Mouse (Mus musculus) urinary bladder, adult 2 months (tissue): ENCODE results near the gene Ghrh. TPM values are rescaled to one million over a fixed set of nuclear protein-coding genes. Genes with fewer than 3 reads are reported as not detected.
"Not testable (repeated sequence)": the region's sequence is repeated elsewhere in the genome, so short reads cannot be mapped to it uniquely, and the experiment has no call there.

Experiments
- DNase-seq: peaks from one replicate; pipeline ENCODE4 v3.0.0; 2022; ENCODE audit warnings: low spot score
- polyA plus RNA-seq: library from polyadenylated mRNA; depleted of rRNA; stranded (reverse); fragments of >200 nt; gene quantifications from 2 replicates; pipeline ENCODE4 v1.2.3, GENCODE M21; 2012; rRNA removed

The Ghrh gene
- polyA plus RNA-seq: not detected in 2 replicates

DNA sequence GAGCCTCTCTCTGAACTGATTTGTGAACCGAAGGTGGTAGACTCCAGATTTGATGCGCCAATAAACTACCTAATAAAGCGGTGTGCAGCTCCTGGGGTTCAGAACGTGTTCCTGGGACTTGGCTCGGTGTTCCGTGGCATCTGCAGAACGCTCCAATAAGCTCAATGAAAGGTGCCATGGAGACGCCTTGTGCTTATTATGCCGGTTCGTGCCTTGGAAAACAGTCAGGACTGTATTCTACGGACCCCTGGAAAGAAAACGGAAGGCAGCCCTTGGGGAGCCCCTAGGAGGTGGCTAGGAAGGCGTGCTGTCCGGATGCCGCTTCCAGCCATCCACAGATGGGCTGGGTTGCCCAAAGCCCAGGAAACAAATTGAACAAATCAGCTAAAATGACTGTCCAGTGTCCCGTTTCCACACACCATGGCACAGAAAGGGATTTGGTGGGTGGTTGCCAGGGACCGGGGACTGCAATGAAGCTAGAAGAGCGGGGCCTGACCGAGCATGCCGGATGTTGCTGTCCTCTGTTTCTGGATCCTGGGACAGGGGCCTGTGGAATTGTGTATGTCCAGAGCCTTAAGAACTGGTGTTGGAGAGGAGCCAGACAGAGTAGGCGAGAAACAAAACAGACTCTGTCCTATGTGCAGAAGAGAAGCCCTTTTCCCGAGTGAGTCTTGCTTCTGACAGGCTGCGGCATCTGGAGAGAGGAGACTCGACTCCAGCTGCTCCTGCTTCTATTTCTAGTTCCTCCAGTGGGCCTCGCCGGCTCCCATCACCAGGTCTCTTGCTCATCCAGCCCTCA lies at the start of gene Ghrh:
TSS of gene Ghrh (minus strand) at position 146 of the 799 bp plus-strand sequence.
- no peak for DNase-seq

GRCm38 (mm10) chr2:157395960-157396359 lies 48.7 kb upstream of the Ghrh start:
- DNase-seq: no peak

GRCm38 (mm10) chr2:157395371-157395770 lies 48.1 kb upstream of the Ghrh start:
- DNase-seq: no peak

GRCm38 (mm10) chr2:157394868-157395267 lies 47.6 kb upstream of the Ghrh start:
- no peak for DNase-seq

DNA sequence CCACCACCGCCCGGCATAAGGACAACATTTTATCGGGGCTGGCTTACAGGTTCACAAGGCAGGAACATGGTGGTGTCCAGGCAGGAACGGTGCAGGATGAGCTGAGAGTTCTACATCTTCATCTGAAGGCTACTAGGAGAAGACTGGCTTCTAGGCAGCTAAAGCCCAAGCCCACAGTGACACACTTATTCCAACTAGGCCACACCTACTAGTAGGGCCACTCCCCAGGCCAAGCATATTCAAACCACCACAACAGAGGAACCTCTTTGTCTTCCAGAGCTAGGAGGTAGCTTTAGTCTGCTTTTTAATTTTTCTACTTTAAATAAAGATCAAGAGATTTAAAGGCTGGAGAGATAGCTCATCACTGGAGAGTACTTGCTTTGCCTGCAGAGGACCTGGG lies 46.2 kb upstream of the Ghrh start:
- DNase-seq: no peak

DNA sequence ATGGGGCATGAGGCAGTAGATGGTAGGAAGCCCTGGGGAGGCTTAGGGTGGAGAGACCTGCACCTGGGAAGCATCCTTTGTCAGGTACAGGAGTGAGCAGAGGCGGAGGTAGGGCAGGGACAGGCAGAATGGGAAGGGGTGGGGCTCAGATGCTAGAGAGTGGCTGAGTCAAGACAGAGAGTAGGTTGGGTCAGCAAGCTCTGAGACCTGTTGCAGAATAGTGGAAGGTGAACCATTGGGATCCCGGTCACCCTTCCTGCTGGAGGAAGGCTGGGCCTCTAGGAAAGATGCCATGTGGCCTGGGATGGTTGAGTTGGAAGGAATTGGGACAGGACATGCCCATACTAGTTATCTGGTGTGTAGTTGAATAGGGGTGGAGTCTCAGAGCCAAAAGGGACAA lies 45.0 kb upstream of the Ghrh start:
- no peak for DNase-seq

DNA sequence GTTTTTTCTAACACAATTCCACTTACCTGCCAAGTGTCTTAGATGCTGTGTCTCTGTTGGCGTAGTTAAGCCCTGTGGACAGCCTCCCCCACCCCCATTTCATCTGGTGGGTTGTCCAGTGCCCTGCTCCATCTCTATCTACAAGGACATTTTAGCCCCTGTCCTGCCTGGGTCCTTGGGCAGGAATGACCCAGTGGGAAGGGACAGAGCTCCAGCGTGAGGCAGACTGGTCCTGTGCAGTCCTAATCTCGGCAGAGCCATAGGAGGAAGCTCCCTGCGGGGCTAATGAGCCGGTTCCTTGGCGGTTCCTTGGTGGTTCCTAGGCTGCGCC lies 42.2 kb upstream of the Ghrh start:
- DNase-seq: no peak

DNA sequence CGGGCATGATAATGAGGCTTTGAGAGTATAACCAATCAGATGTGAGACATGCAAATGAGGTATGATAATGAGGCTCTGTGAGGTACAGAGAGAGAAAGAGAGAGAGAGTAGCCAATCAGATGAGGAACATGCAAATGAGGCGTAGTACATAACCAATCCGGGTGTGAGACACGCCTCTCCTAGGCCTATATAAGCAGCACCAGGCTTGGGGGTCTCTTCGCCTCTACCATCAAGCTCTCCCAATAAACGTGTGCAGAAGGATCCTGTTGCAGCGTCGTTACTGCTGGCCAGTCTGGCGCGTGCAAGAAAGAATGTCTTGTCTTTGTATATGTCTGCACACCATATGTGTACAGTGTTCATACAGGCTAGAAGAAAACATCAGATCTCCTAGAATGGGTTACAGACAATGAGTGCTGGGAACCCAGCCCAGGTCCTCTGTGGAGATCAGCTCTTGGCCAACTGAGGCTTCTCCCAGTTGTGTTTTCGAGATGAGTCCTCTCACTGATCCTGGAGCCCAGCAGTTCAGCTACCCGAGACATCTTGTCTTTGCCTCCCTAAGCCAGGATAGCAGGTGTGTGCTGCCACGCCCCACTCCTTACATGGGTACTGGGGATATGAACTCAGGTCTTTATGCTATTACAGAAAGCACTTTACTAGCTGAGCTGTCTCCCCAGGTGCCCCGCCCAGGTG lies 41.7 kb upstream of the Ghrh start:
- not testable (repeated sequence) for DNase-seq

GRCm38 (mm10) chr2:157384836-157385235 lies 37.5 kb upstream of the Ghrh start:
- no peak for DNase-seq

DNA sequence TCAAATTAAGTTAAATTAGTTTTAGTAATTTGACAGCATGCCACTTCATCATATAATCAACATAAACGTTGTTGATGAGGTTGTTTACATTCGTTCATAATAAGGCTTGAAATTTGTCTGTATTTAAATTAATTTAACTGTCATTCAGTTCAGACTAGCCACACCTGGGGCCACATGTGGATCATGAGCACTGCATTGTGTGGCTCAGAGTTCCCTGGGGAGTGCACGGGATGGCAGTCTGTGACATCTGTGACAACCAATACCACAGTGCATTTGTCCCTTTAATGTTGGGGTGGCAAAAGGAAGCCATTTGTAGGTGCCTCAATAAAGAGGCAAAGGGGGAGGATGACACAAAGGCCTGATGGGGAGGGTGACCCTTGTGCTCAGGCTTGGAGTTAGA lies 29.7 kb upstream of the Ghrh start:
- no peak for DNase-seq

DNA sequence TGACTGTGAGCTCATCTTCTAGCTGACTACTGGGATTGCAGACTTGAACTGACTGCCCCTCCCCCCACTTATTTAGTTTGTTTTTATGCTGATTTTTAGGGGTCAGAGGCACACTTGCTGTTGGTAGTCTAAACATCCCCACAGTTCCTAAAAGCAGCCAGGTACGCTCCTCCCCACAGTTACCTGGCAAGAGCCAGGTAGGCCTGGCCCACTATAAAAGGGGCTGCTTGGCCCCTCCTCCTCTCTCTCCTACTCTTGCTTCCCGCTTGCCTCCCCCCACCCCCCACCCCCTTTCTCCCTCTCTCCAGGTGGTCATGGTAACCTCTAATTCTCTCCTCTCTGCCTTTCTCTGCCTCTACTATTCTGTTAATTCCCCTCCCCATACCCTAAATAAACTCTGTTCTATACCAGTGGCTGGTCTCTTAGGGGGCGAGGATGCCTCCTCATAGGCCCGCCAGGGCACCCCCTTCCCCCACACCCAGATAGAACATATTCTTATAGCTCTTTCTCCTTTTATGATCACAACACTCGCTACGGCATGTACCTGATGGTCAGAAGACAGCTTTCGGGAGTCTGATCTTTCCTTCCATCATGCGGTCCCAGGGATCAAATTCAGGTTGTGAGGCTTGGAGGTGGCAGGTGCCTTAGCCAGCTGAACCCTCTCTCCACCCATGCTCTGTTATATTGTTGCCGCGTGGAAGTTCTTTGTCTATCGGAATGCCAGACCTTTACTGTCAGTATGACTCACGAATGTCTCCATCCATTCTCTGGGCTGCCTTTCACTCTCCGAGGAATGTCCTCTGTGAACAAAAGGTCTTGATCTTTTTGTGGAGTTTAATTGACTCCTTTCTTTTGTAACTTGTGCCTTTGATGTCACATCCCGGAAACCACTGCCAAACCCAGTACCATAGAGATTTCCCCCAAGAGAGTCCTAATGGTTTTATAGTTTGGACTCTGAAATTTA lies 28.8 kb upstream of the Ghrh start:
- DNase-seq: no peak

- DNase-seq: no peak
These were observed 27.7 kb upstream of the Ghrh start for GRCm38 (mm10) chr2:157375051-157375450.

DNA sequence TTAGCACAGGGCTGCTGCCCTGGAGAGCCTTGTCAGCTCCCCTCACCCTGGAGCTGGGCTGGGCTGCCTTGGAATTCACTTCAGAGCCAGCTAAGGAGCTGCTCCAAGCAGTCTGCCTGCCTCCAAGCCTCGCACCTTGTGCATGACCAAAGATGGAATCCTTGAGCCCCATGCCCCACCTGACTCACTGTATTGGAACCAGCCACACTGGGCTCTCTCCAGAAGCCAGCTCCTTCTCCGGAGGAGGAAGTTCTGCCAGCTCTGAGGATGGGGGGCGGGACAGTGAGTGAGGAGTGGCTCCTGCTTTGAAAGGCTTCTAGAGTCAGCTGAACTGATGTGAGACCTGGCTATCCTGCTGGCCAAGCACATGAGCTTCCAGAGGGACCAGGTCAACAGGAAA lies 26.4 kb upstream of the Ghrh start:
- peak; percentile 47 for DNase-seq

- no peak for DNase-seq
These were observed 24.4 kb upstream of the Ghrh start for GRCm38 (mm10) chr2:157371696-157372095.

DNA sequence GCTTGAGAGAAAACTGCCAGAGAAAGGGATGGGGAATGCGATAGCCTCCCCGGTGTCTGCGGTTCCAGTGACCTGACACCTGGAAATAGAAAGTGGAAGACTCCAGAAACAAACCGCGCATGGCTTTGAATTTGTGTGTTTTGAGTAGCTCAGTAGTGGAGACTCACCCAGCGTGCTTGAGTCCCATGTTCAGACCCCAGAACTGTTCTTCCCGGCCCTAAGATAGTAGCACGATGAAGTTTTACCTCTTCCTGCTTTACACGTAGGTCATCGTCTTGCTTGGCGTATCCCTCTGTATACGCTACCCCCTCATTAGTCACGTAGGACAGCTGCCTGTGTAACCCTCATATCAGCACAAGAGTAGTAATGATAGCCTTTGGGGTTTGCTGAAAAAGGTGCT lies 20.7 kb upstream of the Ghrh start:
- no peak for DNase-seq

- peak; percentile 99 for DNase-seq
These were observed 20.0 kb upstream of the Ghrh start, which contains the start of gene Manbal for GRCm38 (mm10) chr2:157367184-157367893. Gene Manbal (plus strand): TSS chr2:157367594.

- no peak for DNase-seq
These were observed 19.5 kb upstream of the Ghrh start for GRCm38 (mm10) chr2:157366762-157367161.

DNA sequence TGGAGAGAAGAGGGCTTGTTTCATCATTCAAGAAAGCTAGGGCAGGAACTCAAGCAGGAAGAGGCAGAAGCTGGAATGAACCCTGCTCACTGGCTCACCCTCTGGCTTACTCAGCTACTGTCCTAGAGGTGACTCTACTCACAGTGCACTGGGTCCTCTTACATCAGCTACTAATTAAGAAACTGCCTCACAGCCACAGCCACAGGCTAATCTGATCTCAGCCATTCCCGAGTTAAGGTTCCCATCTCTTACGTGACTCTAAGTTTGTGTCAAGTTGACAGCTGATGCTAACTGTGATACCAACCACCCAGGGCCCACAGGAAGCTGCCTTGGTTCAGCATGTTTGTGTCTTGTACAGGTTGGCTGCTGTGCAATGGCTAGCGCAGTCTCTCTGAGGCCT lies 15.7 kb upstream of the Ghrh start:
- no peak for DNase-seq

DNA sequence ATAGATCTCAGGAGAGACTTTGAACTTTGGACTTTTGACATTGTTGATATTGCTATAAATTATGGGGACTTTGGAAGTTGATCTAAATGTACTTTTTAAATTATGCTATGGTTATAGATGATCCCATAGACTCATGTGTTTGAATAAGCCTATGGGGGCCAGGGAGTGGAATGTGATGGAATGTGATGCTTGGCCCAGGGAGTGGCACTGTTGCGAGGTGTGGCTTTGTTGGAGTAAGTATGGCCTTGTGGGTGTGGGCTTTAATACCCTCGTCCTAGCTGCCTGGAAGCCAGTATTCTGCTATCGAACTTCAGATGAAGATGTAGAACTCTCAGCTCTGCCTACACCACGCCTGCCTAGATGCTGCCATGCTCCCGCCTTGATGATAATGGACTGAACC lies 12.7 kb upstream of the Ghrh start:
- no peak for DNase-seq

DNA sequence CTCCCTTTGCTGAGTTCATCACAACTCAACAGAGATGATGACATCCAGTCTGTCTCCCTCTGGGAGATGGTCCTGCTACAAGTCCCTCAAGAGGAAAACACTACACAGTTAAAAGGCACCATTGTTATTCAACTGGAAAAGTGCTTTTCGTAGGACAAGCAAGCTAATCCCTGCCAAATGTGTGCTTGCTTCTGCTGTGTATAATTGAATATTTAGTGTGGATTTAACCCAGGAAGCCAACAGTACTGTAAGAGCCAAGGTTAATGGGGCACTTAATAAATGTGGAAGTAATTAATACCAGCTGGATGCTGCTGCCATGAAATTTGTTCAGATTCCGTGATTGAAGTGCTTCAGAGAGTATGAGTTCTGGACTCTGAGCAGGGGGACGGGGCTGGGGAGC lies 6.8 kb upstream of the Ghrh start:
- no peak for DNase-seq

GRCm38 (mm10) chr2:157353183-157353582 lies 5.9 kb upstream of the Ghrh start:
- DNase-seq: no peak
